Mouse (Mus musculus) lung, adult 2 months (tissue): ENCODE measurements around the gene Nudt3.

ENCODE experiments used
- CTCF ChIP-seq: fragments of 200-500 bp; IDR thresholded peaks from 2 replicates; pipeline ENCODE4 v1.5.1; 2011; ENCODE audit warnings: mild to moderate bottlenecking, low read length, control low read depth; ENCODE audit not compliant: insufficient read depth
- POLR2A ChIP-seq: fragments of 200-500 bp; IDR thresholded peaks from 2 replicates; pipeline ENCODE4 v1.6.1; 2011; ENCODE audit warnings: low read depth, mild to moderate bottlenecking, control low read depth, low read length, borderline replicate concordance; ENCODE audit errors: extremely low read depth

GRCm38 (mm10) chr17:27611994-27612393, 11.3 kb downstream of the Nudt3 start:
- TF ChIP-seq CTCF (no peak), POLR2A (no peak)
